Mouse (Mus musculus) liver, embryonic 16.5 days (tissue): ENCODE data around the gene Trank1. TPM values are rescaled to one million over a fixed set of nuclear protein-coding genes. Genes with fewer than 3 reads are reported as not detected.
A peak's percentile ranks its signal among the peaks of the same experiment; 100 is the strongest.

Source experiments
- ATAC-seq: fragments of 200-750 bp; cut with Nextera tagmentation; 2 replicates; pipeline ENCODE4 v1.8.0; 2017; ENCODE audit warnings: low read depth, mild to moderate bottlenecking, moderate number of reproducible peaks, moderate library complexity
- H3K27ac ChIP-seq: fragments of 300-500 bp; sonication (generic); 2 replicates; pipeline ENCODE4 v1.5.1; 2014; ENCODE audit warnings: mild to moderate bottlenecking, low read length
- H3K27me3 ChIP-seq: fragments of 300-500 bp; sonication (generic); 2 replicates; pipeline ENCODE4 v1.6.1; 2014; ENCODE audit warnings: low read depth, low read length, mixed read lengths; ENCODE audit not compliant: control insufficient read depth, insufficient read depth
- H3K36me3 ChIP-seq: fragments of 300-500 bp; sonication (generic); 2 replicates; pipeline ENCODE4 v1.6.1; 2014; ENCODE audit warnings: mild to moderate bottlenecking; ENCODE audit not compliant: control insufficient read depth, insufficient read depth
- H3K4me1 ChIP-seq: fragments of 300-500 bp; sonication (generic); 2 replicates; pipeline ENCODE4 v1.6.1; 2014; ENCODE audit warnings: low read depth, low read length, mixed read lengths; ENCODE audit not compliant: control insufficient read depth
- H3K4me2 ChIP-seq: fragments of 300-500 bp; sonication (generic); 2 replicates; pipeline ENCODE4 v1.6.1; 2014; ENCODE audit warnings: low read depth, low read length, mixed read lengths
- H3K4me3 ChIP-seq: fragments of 300-500 bp; sonication (generic); 2 replicates; pipeline ENCODE4 v1.5.1; 2014; ENCODE audit warnings: low read depth, mild to moderate bottlenecking, low read length
- H3K9ac ChIP-seq: fragments of 300-500 bp; sonication (generic); 2 replicates; pipeline ENCODE4 v1.6.1; 2014; ENCODE audit warnings: low read depth, low read length
- H3K9me3 ChIP-seq: fragments of 300-500 bp; sonication (generic); replicated peaks from 2 replicates; pipeline ENCODE4 v1.6.1; 2016; ENCODE audit warnings: low read length; ENCODE audit not compliant: control insufficient read depth
- WGBS: fragments of 180-500 bp; shearing (Covaris S2); extraction: QIAGEN DNeasy Blood & Tissue Kit; methylation state at CpG from one replicate; pipeline ENCODE4 v1.1.7; 2014; ENCODE audit not compliant: insufficient replicate concordance; 5-methylcytosine and 5-hydroxymethylcytosine counted together
- polyA plus RNA-seq: library from polyadenylated mRNA; unstranded; fragments of >200 nt; fragmentation: Nextera tagmentation; extraction: Ambion mirVana; gene quantifications from 2 replicates; pipeline ENCODE4 v1.2.1, GENCODE M21; 2015

The Trank1 gene
- polyA plus RNA-seq, 1 experiment from 2014 or later, result 0.02 TPM

- 69% methylated on average over 6 of the region's 6 CpGs for WGBS
- H3K4me1 ChIP-seq, result no peaks in the 10 kb centered on the region
- no peak overlapping the region for H3K4me2 ChIP-seq
- H3K27me3 ChIP-seq, result no peaks in the 10 kb centered on the region
- no peak overlapping the region for H3K27ac ChIP-seq
- no peak overlapping the region for H3K4me3 ChIP-seq
- H3K9ac ChIP-seq, result no peak overlapping the region
- H3K36me3 ChIP-seq, result no peaks in the 10 kb centered on the region
- no peaks in the 10 kb centered on the region for H3K9me3 ChIP-seq
- ATAC-seq, result no peak
Observed at GRCm38 (mm10) chr9:111382469-111382868, 70.9 kb downstream of the Trank1 start.

GRCm38 (mm10) chr9:111383046-111383445, 71.5 kb downstream of the Trank1 start:
- H3K4me3 ChIP-seq, result no peak overlapping the region

GRCm38 (mm10) chr9:111383756-111384155, 72.2 kb downstream of the Trank1 start:
- no peak overlapping the region for H3K27ac ChIP-seq
- H3K36me3 ChIP-seq, result no peaks in the 10 kb centered on the region
- no peaks in the 10 kb centered on the region for H3K4me1 ChIP-seq
- H3K4me2 ChIP-seq, result no peak overlapping the region
- H3K27me3 ChIP-seq, result no peaks in the 10 kb centered on the region
- WGBS, result 51% methylated on average over 3 of the region's 3 CpGs
- no peak overlapping the region for H3K4me3 ChIP-seq
- ATAC-seq, result no peak
- H3K9ac ChIP-seq, result no peak overlapping the region
- no peaks in the 10 kb centered on the region for H3K9me3 ChIP-seq

More at GRCm38 (mm10) chr9:111383046-111383445, 71.5 kb downstream of the Trank1 start:
- WGBS, result 52% methylated on average over 3 of the region's 3 CpGs
- H3K9me3 ChIP-seq, result no peaks in the 10 kb centered on the region
- no peaks in the 10 kb centered on the region for H3K36me3 ChIP-seq
- no peaks in the 10 kb centered on the region for H3K27me3 ChIP-seq
- H3K4me2 ChIP-seq, result no peak overlapping the region
- no peak for ATAC-seq
- H3K4me1 ChIP-seq, result no peaks in the 10 kb centered on the region
- H3K27ac ChIP-seq, result no peak overlapping the region
- no peak overlapping the region for H3K9ac ChIP-seq

GRCm38 (mm10) chr9:111385526-111386491, 74.3 kb downstream of the Trank1 start:
- Histone ChIP-seq H3K36me3 (no peaks in the 10 kb centered on the region), H3K4me3 (no peak overlapping the region), H3K4me2 (no peak overlapping the region), H3K27me3 (no peaks in the 10 kb centered on the region), H3K9me3 (no peaks in the 10 kb centered on the region), H3K9ac (no peak overlapping the region), H3K27ac (no peak overlapping the region), H3K4me1 (no peaks in the 10 kb centered on the region)
- ATAC-seq, result peak; percentile 75
- 59% methylated on average over 5 of the region's 5 CpGs for WGBS

- H3K36me3 ChIP-seq, result no peaks in the 10 kb centered on the region
- H3K27ac ChIP-seq, result no peak overlapping the region
- no peak overlapping the region for H3K9ac ChIP-seq
- H3K4me1 ChIP-seq, result no peaks in the 10 kb centered on the region
- no peak overlapping the region for H3K4me3 ChIP-seq
- H3K4me2 ChIP-seq, result no peak overlapping the region
- H3K9me3 ChIP-seq, result no peaks in the 10 kb centered on the region
- WGBS, result 61% methylated on average over 2 of the region's 2 CpGs
- no peak for ATAC-seq
- no peaks in the 10 kb centered on the region for H3K27me3 ChIP-seq
Observed at GRCm38 (mm10) chr9:111386569-111386968, 75.0 kb downstream of the Trank1 start.

- no peaks in the 10 kb centered on the region for H3K4me1 ChIP-seq
- no peaks in the 10 kb centered on the region for H3K36me3 ChIP-seq
- H3K4me2 ChIP-seq, result no peak overlapping the region
- ATAC-seq, result no peak
- no peak overlapping the region for H3K27ac ChIP-seq
- WGBS, result 67% methylated on average over 4 of the region's 4 CpGs
- no peak overlapping the region for H3K9ac ChIP-seq
- H3K4me3 ChIP-seq, result no peak overlapping the region
- no peaks in the 10 kb centered on the region for H3K27me3 ChIP-seq
- no peaks in the 10 kb centered on the region for H3K9me3 ChIP-seq
Observed at GRCm38 (mm10) chr9:111387576-111387975, 76.0 kb downstream of the Trank1 start.

GRCm38 (mm10) chr9:111390016-111390415, 78.5 kb downstream of the Trank1 start:
- Histone ChIP-seq H3K4me1 (no peaks in the 10 kb centered on the region), H3K4me3 (no peak overlapping the region), H3K9ac (no peak overlapping the region), H3K4me2 (no peak overlapping the region), H3K27me3 (no peaks in the 10 kb centered on the region), H3K27ac (no peak overlapping the region), H3K36me3 (no peaks in the 10 kb centered on the region), H3K9me3 (no peaks in the 10 kb centered on the region)
- ATAC-seq, result no peak
- WGBS, result 68% methylated on average over 9 of the region's 9 CpGs

GRCm38 (mm10) chr9:111391036-111391435, 79.5 kb downstream of the Trank1 start:
- no peak overlapping the region for H3K27ac ChIP-seq
- no peak overlapping the region for H3K4me2 ChIP-seq
- H3K4me1 ChIP-seq, result no peaks in the 10 kb centered on the region
- H3K9me3 ChIP-seq, result no peaks in the 10 kb centered on the region
- H3K4me3 ChIP-seq, result no peak overlapping the region
- 66% methylated on average over 8 of the region's 8 CpGs for WGBS
- H3K27me3 ChIP-seq, result no peaks in the 10 kb centered on the region
- no peak for ATAC-seq
- H3K9ac ChIP-seq, result no peak overlapping the region
- no peaks in the 10 kb centered on the region for H3K36me3 ChIP-seq

- Histone ChIP-seq H3K4me1 (no peaks in the 10 kb centered on the region), H3K27me3 (no peaks in the 10 kb centered on the region), H3K9me3 (no peaks in the 10 kb centered on the region), H3K27ac (no peak overlapping the region), H3K4me2 (no peak overlapping the region), H3K9ac (no peak overlapping the region), H3K4me3 (no peak overlapping the region), H3K36me3 (no peaks in the 10 kb centered on the region)
- 70% methylated on average over 18 of the region's 18 CpGs for WGBS
- no peak for ATAC-seq
Observed at GRCm38 (mm10) chr9:111391926-111392442, 80.4 kb downstream of the Trank1 start.
